Mouse (Mus musculus) cerebellum, postnatal 10 days (tissue): Measurements from ENCODE around the gene Sdc3.

Source experiments
- DNase-seq, 2 experiments: peaks; one replicate each; pipeline ENCODE4 v3.0.0; 2021; ENCODE audit warnings: mixed read lengths in 2 of 2

Gene Sdc3

GRCm38 (mm10) chr4:130794771-130795170 lies 2.4 kb downstream of the Sdc3 start:
- DNase-seq: no peak

GRCm38 (mm10) chr4:130795970-130796369 lies 3.6 kb downstream of the Sdc3 start:
- no peak for DNase-seq

- peak; percentile 59 to 60 for DNase-seq
These were observed 5.1 kb downstream of the Sdc3 start for GRCm38 (mm10) chr4:130797201-130798051.

- peak; percentile 46 to 49 for DNase-seq
These were observed 6.1 kb downstream of the Sdc3 start for GRCm38 (mm10) chr4:130798416-130798815.

- peak; percentile 86 to 87 for DNase-seq
These were observed 6.8 kb downstream of the Sdc3 start for GRCm38 (mm10) chr4:130799118-130799517.

- peak; percentile 28 to 31 for DNase-seq
These were observed 7.2 kb downstream of the Sdc3 start for GRCm38 (mm10) chr4:130799582-130799981.

GRCm38 (mm10) chr4:130800147-130800546 lies 7.8 kb downstream of the Sdc3 start:
- DNase-seq: no peak

- no peak for DNase-seq
These were observed 8.9 kb downstream of the Sdc3 start for GRCm38 (mm10) chr4:130801198-130801597.

- peak; percentile 29 to 44 for DNase-seq
These were observed 9.4 kb downstream of the Sdc3 start for GRCm38 (mm10) chr4:130801624-130802329.

- DNase-seq: peak in 1 of 2 experiments; percentile 28
These were observed 11.3 kb downstream of the Sdc3 start for GRCm38 (mm10) chr4:130803591-130803990.

- DNase-seq: peak; percentile 85 to 86
These were observed 12.0 kb downstream of the Sdc3 start for GRCm38 (mm10) chr4:130804292-130804691.

GRCm38 (mm10) chr4:130804771-130805361 lies 12.5 kb downstream of the Sdc3 start:
- DNase-seq: peak; percentile 97 to 98

GRCm38 (mm10) chr4:130805746-130806145 lies 13.4 kb downstream of the Sdc3 start:
- DNase-seq: no peak

GRCm38 (mm10) chr4:130806746-130807145 lies 14.4 kb downstream of the Sdc3 start:
- peak; percentile 56 to 66 for DNase-seq

GRCm38 (mm10) chr4:130809784-130810183 lies 17.4 kb downstream of the Sdc3 start:
- peak; percentile 76 to 82 for DNase-seq

- peak; percentile 40 to 58 for DNase-seq
These were observed 18.5 kb downstream of the Sdc3 start for GRCm38 (mm10) chr4:130810845-130811244.

GRCm38 (mm10) chr4:130811385-130811784 lies 19.0 kb downstream of the Sdc3 start:
- DNase-seq: peak; percentile 36 to 40

- peak; percentile 70 to 75 for DNase-seq
These were observed 21.6 kb downstream of the Sdc3 start for GRCm38 (mm10) chr4:130813958-130814357.

GRCm38 (mm10) chr4:130814742-130815330 lies 22.5 kb downstream of the Sdc3 start:
- peak; percentile 96 to 97 for DNase-seq

- DNase-seq: peak; percentile 54 to 69
These were observed 23.5 kb downstream of the Sdc3 start for GRCm38 (mm10) chr4:130815860-130816259.

- DNase-seq: no peak
These were observed 27.5 kb downstream of the Sdc3 start for GRCm38 (mm10) chr4:130819806-130820205.

GRCm38 (mm10) chr4:130820594-130821255 lies 28.4 kb downstream of the Sdc3 start:
- DNase-seq: no peak
